Mouse (Mus musculus): ENCODE measurements at regions not wholly inside any gene's neighbourhood (a gene's known extent, or its start where the extent isn't known, plus 50 kb on each side); places are given as distances from the start of the nearest gene placed in this dataset.

DNA sequence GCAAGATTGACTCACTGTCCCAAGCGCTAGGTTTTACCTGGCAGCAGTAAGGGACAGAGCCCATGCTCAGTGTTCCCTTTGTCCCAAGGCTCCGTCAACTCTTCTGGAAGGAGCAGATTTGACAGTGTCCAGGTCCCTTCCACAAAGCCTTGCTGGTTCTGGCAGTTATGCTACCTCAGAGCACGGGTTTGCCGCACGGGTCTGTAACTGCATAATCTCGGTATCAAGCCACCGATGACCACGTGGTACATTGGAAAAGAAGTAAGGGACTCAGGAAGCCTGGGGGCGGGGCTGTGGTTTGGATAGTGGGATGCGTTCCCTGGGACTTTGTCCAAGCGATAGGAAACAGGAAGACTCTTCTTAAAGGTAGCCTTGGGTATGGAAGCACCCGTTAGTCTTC, 319.3 kb downstream of the Mtx2 start:
- 87% methylated on average over 12 of the region's 12 CpGs for WGBS
- Histone ChIP-seq H3K27ac (no peak overlapping the region), H3K4me3 (ENCODE audit: low read length) (no peak overlapping the region), H3K36me3 (ENCODE audit: insufficient read depth, low read length) (no peaks in the 10 kb centered on the region), H3K4me1 (ENCODE audit: insufficient read depth, low read length) (no peaks in the 10 kb centered on the region), H3K9me3 (ENCODE audit: low read length) (no peaks in the 10 kb centered on the region), H3K4me2 (ENCODE audit: low read depth, low read length) (no peak overlapping the region), H3K9ac (replicated peaks; ENCODE audit: low read length) (no peak overlapping the region), H3K27me3 (ENCODE audit: insufficient read depth, low read length) (peaks cover 10% of the 10 kb centered on the region; the same call in 1 of the 2 replicates)
- no peak for TF ChIP-seq CTCF (IDR thresholded peaks at IDR 0.05; ENCODE audit: low read depth)
- DNase-seq (ENCODE audit: low spot score) (no peak), ATAC-seq (no peak)

DNA sequence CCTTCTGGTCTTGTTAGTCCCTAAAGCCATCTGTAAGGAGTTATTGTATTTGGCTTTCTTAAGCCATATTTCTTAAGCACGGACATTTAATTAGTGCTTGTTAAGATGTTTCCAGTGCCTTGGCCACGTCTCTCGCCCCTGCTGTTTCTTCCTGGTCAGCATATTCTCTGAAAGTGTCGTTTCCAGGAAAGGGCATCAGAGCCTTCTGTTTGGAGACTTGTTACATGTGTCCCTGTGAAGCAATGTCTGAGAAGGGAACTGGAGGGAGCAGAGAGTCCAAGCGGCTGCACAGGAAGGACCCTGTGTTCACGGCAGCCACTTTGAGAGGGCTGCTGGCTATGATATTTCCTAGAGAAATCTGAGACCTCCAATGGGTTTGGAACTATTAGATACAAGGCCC, 320.7 kb downstream of the Mtx2 start:
- Histone ChIP-seq H3K4me3 (ENCODE audit: low read length) (no peak overlapping the region), H3K36me3 (ENCODE audit: insufficient read depth, low read length) (no peaks in the 10 kb centered on the region), H3K4me2 (ENCODE audit: low read depth, low read length) (no peak overlapping the region), H3K27me3 (ENCODE audit: insufficient read depth, low read length) (no peaks in the 10 kb centered on the region), H3K27ac (no peak overlapping the region), H3K9ac (replicated peaks; ENCODE audit: low read length) (no peak overlapping the region), H3K4me1 (ENCODE audit: insufficient read depth, low read length) (no peaks in the 10 kb centered on the region), H3K9me3 (ENCODE audit: low read length) (no peaks in the 10 kb centered on the region)
- ATAC-seq (no peak), DNase-seq (ENCODE audit: low spot score) (no peak)
- WGBS: 58% methylated on average over 6 of the region's 6 CpGs
- TF ChIP-seq CTCF (IDR thresholded peaks at IDR 0.05; ENCODE audit: low read depth): no peak

DNA sequence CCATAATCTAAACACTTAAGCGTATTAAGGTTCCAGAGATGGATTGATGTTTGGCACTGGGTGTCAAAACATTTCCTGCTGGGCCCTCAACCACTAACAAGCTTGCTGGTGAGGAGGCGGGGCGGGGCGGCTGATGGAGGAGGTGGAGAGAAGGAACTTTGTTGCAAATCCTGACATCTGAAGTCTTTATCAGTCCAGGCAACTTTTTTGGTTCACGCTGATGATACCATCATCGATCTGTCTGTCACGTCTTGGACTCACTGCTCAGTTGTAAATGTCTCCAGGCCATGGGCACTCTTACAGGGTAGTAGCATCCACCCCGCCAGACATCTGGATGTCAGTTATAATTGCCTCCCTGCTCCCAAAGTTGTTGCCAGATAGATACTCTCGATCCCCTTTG, 321.8 kb downstream of the Mtx2 start:
- WGBS: 75% methylated on average over 9 of the region's 9 CpGs
- Histone ChIP-seq H3K4me3 (ENCODE audit: low read length) (no peak overlapping the region), H3K4me2 (ENCODE audit: low read depth, low read length) (no peak overlapping the region), H3K9ac (replicated peaks; ENCODE audit: low read length) (no peak overlapping the region), H3K36me3 (ENCODE audit: insufficient read depth, low read length) (no peaks in the 10 kb centered on the region), H3K9me3 (ENCODE audit: low read length) (no peaks in the 10 kb centered on the region), H3K27ac (no peak overlapping the region), H3K4me1 (ENCODE audit: insufficient read depth, low read length) (no peaks in the 10 kb centered on the region), H3K27me3 (ENCODE audit: insufficient read depth, low read length) (no peaks in the 10 kb centered on the region)
- DNase-seq (ENCODE audit: low spot score) (no peak), ATAC-seq (no peak)
- TF ChIP-seq CTCF (IDR thresholded peaks at IDR 0.05; ENCODE audit: low read depth): no peak

DNA sequence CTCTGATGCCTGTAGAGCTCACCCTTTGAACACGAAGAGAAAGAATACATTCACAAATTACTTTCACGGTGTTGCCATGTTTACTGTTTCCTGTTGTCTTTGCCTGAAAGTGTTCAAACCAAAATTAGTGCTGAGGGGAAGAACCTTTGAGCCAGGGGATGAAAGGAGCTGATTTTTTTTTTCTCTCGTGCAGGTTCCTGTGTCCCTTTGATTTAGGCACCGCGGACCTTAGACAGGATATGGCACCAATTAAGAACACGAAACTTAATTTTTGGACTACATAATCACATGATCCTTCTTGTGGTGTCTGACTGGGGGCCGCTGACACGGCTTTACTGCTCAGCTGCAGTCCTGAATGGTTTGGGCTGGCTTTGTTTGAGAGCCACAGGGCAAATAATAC, 322.4 kb downstream of the Mtx2 start:
- WGBS: 72% methylated on average over 8 of the region's 8 CpGs

DNA sequence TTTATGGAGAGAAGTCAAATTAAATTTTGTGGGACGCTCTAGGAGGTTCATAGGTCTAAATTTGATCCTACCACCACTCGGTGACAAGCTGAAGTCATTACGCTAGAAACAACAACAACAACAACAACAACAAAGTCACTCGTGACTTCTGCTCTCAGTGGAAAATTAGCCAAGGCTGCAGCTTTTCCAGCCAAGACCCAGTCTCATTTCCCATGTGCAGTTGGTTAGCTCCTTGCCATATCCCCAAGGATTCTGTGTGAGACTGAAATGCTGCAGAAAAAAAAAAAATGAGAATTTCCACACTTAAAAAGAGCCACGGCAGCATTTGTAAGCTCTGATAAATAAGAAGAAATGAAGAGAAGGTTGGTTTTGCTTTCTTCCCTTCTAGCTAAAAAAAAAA, 323.4 kb downstream of the Mtx2 start:
- Histone ChIP-seq H3K4me2 (ENCODE audit: low read depth, low read length) (no peak overlapping the region), H3K4me3 (ENCODE audit: low read length) (no peak overlapping the region), H3K9ac (replicated peaks; ENCODE audit: low read length) (no peak overlapping the region), H3K36me3 (ENCODE audit: insufficient read depth, low read length) (no peaks in the 10 kb centered on the region), H3K4me1 (ENCODE audit: insufficient read depth, low read length) (no peaks in the 10 kb centered on the region), H3K9me3 (ENCODE audit: low read length) (no peaks in the 10 kb centered on the region), H3K27ac (no peak overlapping the region), H3K27me3 (ENCODE audit: insufficient read depth, low read length) (no peaks in the 10 kb centered on the region)
- DNase-seq (ENCODE audit: low spot score) (no peak), ATAC-seq (no peak)
- WGBS: 85% methylated on average over 5 of the region's 5 CpGs
- TF ChIP-seq CTCF (IDR thresholded peaks at IDR 0.05; ENCODE audit: low read depth): no peak

More for the DNA sequence above, 322.4 kb downstream of the Mtx2 start:
- no peak overlapping the region for H3K4me2 ChIP-seq (ENCODE audit: low read depth, low read length)
- H3K9me3 ChIP-seq (ENCODE audit: low read length): no peaks in the 10 kb centered on the region
- H3K4me3 ChIP-seq (ENCODE audit: low read length): no peak overlapping the region
- H3K4me1 ChIP-seq (ENCODE audit: insufficient read depth, low read length): no peaks in the 10 kb centered on the region
- DNase-seq (ENCODE audit: low spot score) (no peak), ATAC-seq (no peak)
- no peak for TF ChIP-seq CTCF (IDR thresholded peaks at IDR 0.05; ENCODE audit: low read depth)
- H3K36me3 ChIP-seq (ENCODE audit: insufficient read depth, low read length): no peaks in the 10 kb centered on the region
- H3K9ac ChIP-seq (replicated peaks; ENCODE audit: low read length): no peak overlapping the region
- H3K27ac ChIP-seq: no peak overlapping the region
- no peaks in the 10 kb centered on the region for H3K27me3 ChIP-seq (ENCODE audit: insufficient read depth, low read length)

DNA sequence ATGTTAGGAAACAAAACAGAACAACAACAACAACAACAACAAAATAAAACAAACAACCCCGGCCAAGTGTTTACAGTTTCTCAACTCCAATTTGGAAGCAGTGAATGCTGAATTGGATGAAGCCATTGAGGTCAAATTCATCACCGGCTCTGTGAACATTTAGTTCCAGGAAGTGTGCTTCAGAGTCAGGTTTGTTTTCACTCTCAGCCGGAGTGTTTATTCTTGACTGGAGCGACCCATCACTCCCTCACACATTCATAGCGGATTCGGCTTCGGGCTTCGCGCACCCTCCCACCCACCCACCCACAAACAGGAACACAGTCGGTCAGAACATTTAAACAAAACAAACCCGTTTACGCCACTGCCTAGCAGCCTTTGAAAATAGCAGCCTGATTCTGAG, 324.0 kb downstream of the Mtx2 start:
- TF ChIP-seq CTCF (IDR thresholded peaks at IDR 0.05; ENCODE audit: low read depth): no peak
- Histone ChIP-seq H3K36me3 (ENCODE audit: insufficient read depth, low read length) (no peaks in the 10 kb centered on the region), H3K9me3 (ENCODE audit: low read length) (no peaks in the 10 kb centered on the region), H3K4me3 (ENCODE audit: low read length) (no peak overlapping the region), H3K27ac (no peak overlapping the region), H3K4me2 (ENCODE audit: low read depth, low read length) (peak overlapping the region; percentile 11; the same call in 1 of the 2 replicates), H3K4me1 (ENCODE audit: insufficient read depth, low read length) (no peaks in the 10 kb centered on the region), H3K9ac (replicated peaks; ENCODE audit: low read length) (no peak overlapping the region), H3K27me3 (ENCODE audit: insufficient read depth, low read length) (no peaks in the 10 kb centered on the region)
- DNase-seq (ENCODE audit: low spot score) (peak; percentile 6), ATAC-seq (no peak)
- 59% methylated on average over 12 of the region's 12 CpGs for WGBS

DNA sequence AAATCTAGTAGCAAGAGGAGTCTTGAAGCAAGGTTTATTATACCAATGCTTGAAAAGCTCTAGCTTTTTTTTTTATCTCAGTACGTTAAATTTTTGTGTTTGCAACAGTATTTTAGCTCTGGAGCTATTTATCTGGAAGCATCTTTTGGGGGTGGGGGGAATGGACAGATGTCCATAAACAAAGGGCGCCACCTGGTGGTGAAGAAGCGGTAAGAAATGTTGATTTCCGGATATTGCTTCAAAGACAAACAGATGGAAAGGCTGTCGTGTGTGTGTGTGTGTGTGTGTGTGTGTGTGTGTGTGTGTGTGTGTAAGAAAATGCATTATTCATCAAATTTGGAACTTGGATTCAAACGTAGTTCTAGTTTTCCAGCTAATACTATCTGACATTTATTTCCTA, 325.4 kb downstream of the Mtx2 start:
- DNase-seq (ENCODE audit: low spot score) (peak; percentile 90), ATAC-seq (no peak)
- WGBS: 5% methylated on average over 6 of the region's 6 CpGs
- Histone ChIP-seq H3K4me3 (ENCODE audit: low read length) (no peak overlapping the region), H3K27me3 (ENCODE audit: insufficient read depth, low read length) (no peaks in the 10 kb centered on the region), H3K9ac (replicated peaks; ENCODE audit: low read length) (no peak overlapping the region), H3K4me2 (ENCODE audit: low read depth, low read length) (no peak overlapping the region), H3K9me3 (ENCODE audit: low read length) (no peaks in the 10 kb centered on the region), H3K27ac (no peak overlapping the region), H3K4me1 (ENCODE audit: insufficient read depth, low read length) (no peaks in the 10 kb centered on the region), H3K36me3 (ENCODE audit: insufficient read depth, low read length) (no peaks in the 10 kb centered on the region)
- peak; percentile 79 for TF ChIP-seq CTCF (IDR thresholded peaks at IDR 0.05; ENCODE audit: low read depth)

Measured in hindbrain, postnatal 0 days (tissue).